In the genomic region with DNA sequence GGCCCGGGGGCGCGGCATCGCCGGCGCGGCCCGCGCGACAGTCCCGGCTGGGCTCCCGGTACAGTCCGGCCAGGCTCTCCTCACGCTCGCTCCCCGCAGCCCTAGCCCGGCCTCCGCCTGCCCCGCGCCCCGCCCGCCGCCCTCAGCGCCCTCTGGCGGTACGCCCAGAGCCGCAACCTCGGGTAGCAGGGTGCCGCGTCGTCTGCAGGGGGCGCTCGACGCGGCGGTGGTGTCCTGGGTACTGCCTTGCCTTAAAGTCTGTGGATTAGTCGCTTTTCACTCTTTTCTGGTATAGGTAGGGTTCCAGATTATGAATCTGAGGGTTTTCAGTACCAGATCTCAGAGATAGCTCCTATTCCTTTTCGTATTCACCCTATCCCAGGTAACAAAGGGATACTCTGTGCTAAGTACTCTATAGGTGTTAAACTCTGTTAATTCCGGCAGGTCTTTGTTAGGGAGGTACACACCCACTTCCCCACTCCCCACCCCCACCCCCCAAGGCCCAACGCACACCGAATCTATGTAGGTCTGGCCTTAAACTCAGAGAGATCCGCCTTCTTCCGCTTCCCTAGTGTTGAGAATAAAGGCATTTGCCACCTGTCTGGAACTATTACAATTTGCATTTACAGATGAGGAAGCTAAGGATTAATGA, we compare ENCODE assay signal across 8 mouse cellular contexts. TPM values are rescaled to one million over a fixed set of nuclear protein-coding genes. Genes with fewer than 3 reads are reported as not detected.
DNase-seq lines count a peak whose midpoint lies in the region; ATAC-seq and TF ChIP-seq lines count a peak whose summit lies in the region.

Gene Myrf (minus strand): TSS at position 95 of the 652 bp plus-strand sequence.

- 7% methylated on average over 39 of the region's 43 CpGs for WGBS in forebrain, embryonic 10.5 days
- 8% methylated on average over 43 of the region's 43 CpGs for WGBS in heart, embryonic 16.5 days
- 7% methylated on average over 43 of the region's 43 CpGs for WGBS in liver, embryonic 16.5 days (ENCODE audit: insufficient replicate concordance)
- whole genome bisulfite sequencing in neural tube, embryonic 12.5 days = 8% methylated on average over 43 of the region's 43 CpGs

- peak within 1 kb of the TSS; percentile 90 for H3K4me2 ChIP-seq in heart, embryonic 16.5 days (ENCODE audit: low read depth, low read length)
- H3K4me2 ChIP-seq in liver, embryonic 16.5 days (ENCODE audit: low read depth, low read length) = peak within 1 kb of the TSS; percentile 71
- H3K4me2 ChIP-seq in neural tube, embryonic 12.5 days (replicated peaks) = peak within 1 kb of the TSS; percentile 83

- H3K4me1 ChIP-seq in forebrain, embryonic 10.5 days = peaks cover 35% of the 10 kb centered on the region
- H3K4me1 ChIP-seq in heart, embryonic 16.5 days (ENCODE audit: control insufficient read depth, insufficient read depth, low read length) = 0 out of 2 replicates have a peak, but pooled peaks cover 2% of the 10 kb centered on the region
- H3K4me1 ChIP-seq in liver, embryonic 16.5 days (ENCODE audit: control insufficient read depth, low read depth, low read length) = peaks cover 14% of the 10 kb centered on the region
- H3K4me1 ChIP-seq in neural tube, embryonic 12.5 days = peaks cover 17% of the 10 kb centered on the region
- H3K4me1 ChIP-seq in testis, adult 2 months (ENCODE audit: control insufficient read depth, insufficient read depth, low read length) = peaks cover 9% of the 10 kb centered on the region

- peaks cover 30% of the 10 kb centered on the region for H3K27me3 ChIP-seq in forebrain, embryonic 10.5 days (ENCODE audit: poor library complexity, severe bottlenecking)
- peaks cover 9% of the 10 kb centered on the region for H3K27me3 ChIP-seq in heart, embryonic 16.5 days (ENCODE audit: control insufficient read depth, insufficient read depth, low read length)
- H3K27me3 ChIP-seq in liver, embryonic 16.5 days (ENCODE audit: control insufficient read depth, insufficient read depth, low read depth, low read length) = peaks cover 5% of the 10 kb centered on the region; the same call in 1 of the 2 replicates
- H3K27me3 ChIP-seq in neural tube, embryonic 12.5 days (replicated peaks) = peaks cover 15% of the 10 kb centered on the region
- H3K27me3 ChIP-seq in testis, adult 2 months (ENCODE audit: control insufficient read depth, insufficient read depth, low read length) = no peaks in the 10 kb centered on the region

- TF ChIP-seq CTCF in testis, adult 2 months (IDR thresholded peaks at IDR 0.05; ENCODE audit: control insufficient read depth, insufficient read depth, insufficient replicate concordance, low read depth, low read length) = peak; percentile 97

- no peaks in the 10 kb centered on the region for H3K36me3 ChIP-seq in forebrain, embryonic 10.5 days (replicated peaks)
- H3K36me3 ChIP-seq in heart, embryonic 16.5 days (ENCODE audit: control insufficient read depth, insufficient read depth) = no peaks in the 10 kb centered on the region
- no peaks in the 10 kb centered on the region for H3K36me3 ChIP-seq in liver, embryonic 16.5 days (ENCODE audit: control insufficient read depth, insufficient read depth)
- H3K36me3 ChIP-seq in neural tube, embryonic 12.5 days = no peaks in the 10 kb centered on the region
- no peaks in the 10 kb centered on the region for H3K36me3 ChIP-seq in testis, adult 2 months (ENCODE audit: control insufficient read depth, insufficient read depth, low read length)

- H3K9me3 ChIP-seq in forebrain, embryonic 10.5 days = no peaks in the 10 kb centered on the region
- no peaks in the 10 kb centered on the region for H3K9me3 ChIP-seq in heart, embryonic 16.5 days (replicated peaks; ENCODE audit: control insufficient read depth, low read length)
- H3K9me3 ChIP-seq in liver, embryonic 16.5 days (replicated peaks; ENCODE audit: control insufficient read depth, low read length) = no peaks in the 10 kb centered on the region
- H3K9me3 ChIP-seq in neural tube, embryonic 12.5 days = no peaks in the 10 kb centered on the region

- peak; percentile 65 for DNase-seq in c-Kit-positive CD71-negative TER-119-negative erythroid progenitor cells, embryonic 14.5 days (ENCODE audit: low read depth)
- peak; percentile 81 for DNase-seq in forebrain, embryonic 10.5 days (ENCODE audit: extremely low spot score, low spot score)
- peak; percentile 77 to 84 for DNase-seq in kidney, postnatal 25 days

- ATAC-seq in CD4-positive, CD25-positive, alpha-beta regulatory T cell, adult 4 months = peak; percentile 68
- peak; percentile 71 for ATAC-seq in heart, embryonic 16.5 days (replicated peaks; ENCODE audit: extremely low read depth, insufficient read depth, low FRiP score)
- ATAC-seq in liver, embryonic 16.5 days (ENCODE audit: low read depth) = peak; percentile 79
- ATAC-seq in neural tube, embryonic 12.5 days (ENCODE audit: low FRiP score, low read depth) = peak; percentile 73

- TF ChIP-seq POLR2A in testis, adult 2 months (IDR thresholded peaks at IDR 0.05; ENCODE audit: control insufficient read depth, low read depth, low read length) = no peak; the same call in 1 of the 2 replicates

- H3K27ac ChIP-seq in forebrain, embryonic 10.5 days = peak within 1 kb of the TSS; percentile 84
- no peak within 1 kb of the TSS for H3K27ac ChIP-seq in heart, embryonic 16.5 days (ENCODE audit: low read length)
- H3K27ac ChIP-seq in liver, embryonic 16.5 days (ENCODE audit: low read length) = 0 out of 2 replicates have a peak within 1 kb of the TSS, but pooled peaks have one; percentile 4
- H3K27ac ChIP-seq in neural tube, embryonic 12.5 days = no peak within 1 kb of the TSS
- no peak within 1 kb of the TSS; the same call in 1 of the 2 replicates for H3K27ac ChIP-seq in testis, adult 2 months (ENCODE audit: control insufficient read depth, insufficient read depth, low read depth, low read length)

- peak within 1 kb of the TSS; percentile 61 for H3K4me3 ChIP-seq in forebrain, embryonic 10.5 days
- peak within 1 kb of the TSS; percentile 60 for H3K4me3 ChIP-seq in heart, embryonic 16.5 days (ENCODE audit: low read length)
- peak within 1 kb of the TSS; percentile 62 for H3K4me3 ChIP-seq in liver, embryonic 16.5 days (ENCODE audit: low read depth, low read length)
- H3K4me3 ChIP-seq in neural tube, embryonic 12.5 days = peak within 1 kb of the TSS; percentile 43
- H3K4me3 ChIP-seq in testis, adult 2 months (ENCODE audit: control insufficient read depth, low read depth, low read length) = peak within 1 kb of the TSS; percentile 87

- peak within 1 kb of the TSS; percentile 71 for H3K9ac ChIP-seq in heart, embryonic 16.5 days (ENCODE audit: low read length)
- peak within 1 kb of the TSS; percentile 58 for H3K9ac ChIP-seq in liver, embryonic 16.5 days (ENCODE audit: low read depth, low read length)
- peak within 1 kb of the TSS; percentile 55; the same call in 1 of the 2 replicates for H3K9ac ChIP-seq in neural tube, embryonic 12.5 days

RNA-seq across cellular contexts. Expression of gene Myrf, which starts in this region (rescaled TPM):
- under 1 TPM in 1 of 2 experiments, not detected in 1; 0.19 TPM for polyA plus RNA-seq in CD4-positive, CD25-positive, alpha-beta regulatory T cell, adult 4 months (2017; shearing (Covaris generic))
- 2.1 and 2.9 TPM in 2 replicates for polyA plus RNA-seq in forebrain, embryonic 10.5 days (2016; fragmentation: Nextera tagmentation; extraction: Ambion mirVana)
- polyA plus RNA-seq in heart, embryonic 16.5 days (2015; fragmentation: Nextera tagmentation; extraction: Ambion mirVana) = 4.2 TPM in 2 replicates
- polyA plus RNA-seq in liver, embryonic 16.5 days (2015; fragmentation: Nextera tagmentation; extraction: Ambion mirVana) = 3.1 and 3.9 TPM in 2 replicates
- 1.0 and 1.4 TPM in 2 replicates for polyA plus RNA-seq in neural tube, embryonic 12.5 days (2016; fragmentation: Nextera tagmentation; extraction: Ambion mirVana)
- polyA plus RNA-seq in testis, adult 2 months (2012; rRNA removed) = 3.2 and 3.9 TPM in 2 replicates

Comparison
In these comparisons a context has a peak if more than half of its experiments do, and no peak if none do; other contexts are left out.
1. Peak in ATAC-seq in CD4-positive, CD25-positive, alpha-beta regulatory T cell, adult 4 months; RNA of the gene not detected or under 1 TPM.
2. H3K27ac ChIP-seq: peak in forebrain, embryonic 10.5 days (single experiment) and liver, embryonic 16.5 days (single experiment); none in heart, embryonic 16.5 days (single experiment), neural tube, embryonic 12.5 days (single experiment) and testis, adult 2 months (single experiment).
3. Peak in every context shown above with its lines, with median percentiles within 50 percentile points of each other: ATAC-seq, DNase-seq, H3K4me3 ChIP-seq, H3K4me2 ChIP-seq and H3K9ac ChIP-seq.